Mouse (Mus musculus) MEL (cell line): ENCODE measurements around the gene Flnb. TPM values are rescaled to one million over a fixed set of nuclear protein-coding genes. Genes with fewer than 3 reads are reported as not detected.

ENCODE experiments used
- DNase-seq: peaks from one replicate; pipeline ENCODE4 v3.0.0; 2011; ENCODE audit warnings: low read depth, low spot score
- H3K27ac ChIP-seq: 2 replicates; pipeline ENCODE4 v1.5.1; 2012; ENCODE audit warnings: low read depth, mild to moderate bottlenecking, control low read depth, low read length, moderate library complexity; ENCODE audit not compliant: control insufficient read depth
- H3K27me3 ChIP-seq, 2 experiments: fragments of 150-350 bp in 1 of 2; sonication (generic) in 1 of 2; 2 replicates each; pipeline ENCODE4 v1.6.1; 2012; ENCODE audit warnings: low read length in 2 of 2, mild to moderate bottlenecking in 2 of 2, improper control_type of control experiment in 1 of 2, moderate library complexity in 1 of 2; ENCODE audit not compliant: insufficient read depth in 2 of 2, control insufficient read depth in 1 of 2
- H3K36me3 ChIP-seq, 2 experiments: 2 replicates each; pipeline ENCODE4 v1.6.1; 2012 to 2014; ENCODE audit warnings: low read length in 2 of 2, improper control_type of control experiment in 1 of 2, inconsistent platforms in 1 of 2, mild to moderate bottlenecking in 1 of 2; ENCODE audit not compliant: insufficient read depth in 2 of 2, control insufficient read depth in 1 of 2
- H3K4me1 ChIP-seq, 2 experiments: fragments of 150-350 bp in 1 of 2; sonication (generic) in 1 of 2; 2 replicates each; pipeline ENCODE4 v1.6.1; 2012; ENCODE audit warnings: low read length in 2 of 2, improper control_type of control experiment in 1 of 2, mild to moderate bottlenecking in 1 of 2; ENCODE audit not compliant: insufficient read depth in 2 of 2, control insufficient read depth in 1 of 2
- H3K4me3 ChIP-seq, 2 experiments: fragments of 150-350 bp in 1 of 2; sonication (generic) in 1 of 2; 2 replicates each; pipeline ENCODE4 v1.5.1; 2012; ENCODE audit warnings: low read depth in 2 of 2, low read length in 2 of 2, mild to moderate bottlenecking in 2 of 2, moderate library complexity in 2 of 2, control low read depth in 1 of 2, improper control_type of control experiment in 1 of 2; ENCODE audit not compliant: control insufficient read depth in 1 of 2, insufficient read depth in 1 of 2
- H3K79me2 ChIP-seq: 2 replicates; pipeline ENCODE4 v1.6.1; 2012; ENCODE audit warnings: mild to moderate bottlenecking, low read length, moderate library complexity; ENCODE audit not compliant: control insufficient read depth, poor library complexity, insufficient read depth
- H3K9ac ChIP-seq: 2 replicates; pipeline ENCODE4 v1.6.1; 2012; ENCODE audit warnings: low read depth, mild to moderate bottlenecking, control low read depth, low read length, moderate library complexity; ENCODE audit not compliant: control insufficient read depth, poor library complexity, severe bottlenecking
- H3K9me3 ChIP-seq: fragments of 150-350 bp; sonication (generic); replicated peaks from 2 replicates; pipeline ENCODE4 v1.6.1; 2012; ENCODE audit warnings: mild to moderate bottlenecking, low read length, improper control_type of control experiment, moderate library complexity; ENCODE audit not compliant: insufficient read depth
- CHD1 ChIP-seq: IDR thresholded peaks from 2 replicates; pipeline ENCODE4 v1.6.1; 2012; ENCODE audit warnings: low read depth, mild to moderate bottlenecking, inconsistent platforms, low read length, improper control_type of control experiment
- CHD2 ChIP-seq: IDR thresholded peaks from 2 replicates; pipeline ENCODE4 v1.6.1; 2011; ENCODE audit warnings: low read length, improper control_type of control experiment
- E2F4 ChIP-seq: IDR thresholded peaks from 2 replicates; pipeline ENCODE4 v1.6.1; 2011; ENCODE audit warnings: low read depth, low read length, improper control_type of control experiment, borderline replicate concordance
- ELF1 ChIP-seq: IDR thresholded peaks from 2 replicates; pipeline ENCODE4 v1.6.1; 2014; ENCODE audit warnings: low read depth, mild to moderate bottlenecking, inconsistent platforms, low read length, improper control_type of control experiment, moderate library complexity
- MAX ChIP-seq: IDR thresholded peaks from 2 replicates; pipeline ENCODE4 v1.6.1; 2011; ENCODE audit warnings: low read length, improper control_type of control experiment
- MXI1 ChIP-seq: IDR thresholded peaks from 2 replicates; pipeline ENCODE4 v1.6.1; 2011; ENCODE audit warnings: mild to moderate bottlenecking, low read depth, low read length, improper control_type of control experiment
- MYB ChIP-seq: IDR thresholded peaks from 2 replicates; pipeline ENCODE4 v1.6.1; 2011; ENCODE audit warnings: mild to moderate bottlenecking, low read depth, low read length, improper control_type of control experiment
- MYC ChIP-seq: IDR thresholded peaks from 2 replicates; pipeline ENCODE4 v1.6.1; 2011; ENCODE audit warnings: low read depth, mild to moderate bottlenecking, low read length, improper control_type of control experiment, moderate library complexity
- NELFE ChIP-seq: IDR thresholded peaks from 2 replicates; pipeline ENCODE4 v1.6.1; 2011; ENCODE audit warnings: low read depth, low read length, improper control_type of control experiment
- NRF1 ChIP-seq: IDR thresholded peaks from 2 replicates; pipeline ENCODE4 v1.6.1; 2014; ENCODE audit warnings: low read depth, mild to moderate bottlenecking, inconsistent platforms, low read length, improper control_type of control experiment, moderate library complexity; ENCODE audit not compliant: poor library complexity, insufficient read depth, severe bottlenecking
- POLR2A ChIP-seq, 2 experiments: IDR thresholded peaks; 2 replicates each; pipeline ENCODE4 v1.6.1; 2011 to 2012; ENCODE audit warnings: low read length in 2 of 2, mild to moderate bottlenecking in 2 of 2, control low read depth in 1 of 2, improper control_type of control experiment in 1 of 2, low read depth in 1 of 2, moderate library complexity in 1 of 2; ENCODE audit not compliant: control insufficient read depth in 1 of 2, insufficient read depth in 1 of 2, poor library complexity in 1 of 2
- RAD21 ChIP-seq: IDR thresholded peaks from 2 replicates; pipeline ENCODE4 v1.6.1; 2011; ENCODE audit warnings: mild to moderate bottlenecking, low read depth, low read length, improper control_type of control experiment
- SIN3A ChIP-seq: IDR thresholded peaks from 2 replicates; pipeline ENCODE4 v1.6.1; 2012; ENCODE audit warnings: low read length, improper control_type of control experiment, inconsistent platforms
- SMC3 ChIP-seq: IDR thresholded peaks from 2 replicates; pipeline ENCODE4 v1.6.1; 2011; ENCODE audit warnings: low read depth, low read length, improper control_type of control experiment
- TBP ChIP-seq: IDR thresholded peaks from 2 replicates; pipeline ENCODE4 v1.8.0; 2011; ENCODE audit warnings: low read depth, low read length, improper control_type of control experiment
- TCF12 ChIP-seq: IDR thresholded peaks from 2 replicates; pipeline ENCODE4 v1.6.1; 2014; ENCODE audit warnings: low read depth, mild to moderate bottlenecking, inconsistent platforms, low read length, improper control_type of control experiment, moderate library complexity
- USF1 ChIP-seq: IDR thresholded peaks from 2 replicates; pipeline ENCODE4 v1.6.1; 2014; ENCODE audit warnings: low read depth, mild to moderate bottlenecking, inconsistent platforms, low read length, improper control_type of control experiment, moderate library complexity
- ZC3H11A ChIP-seq: IDR thresholded peaks from 2 replicates; pipeline ENCODE4 v1.6.1; 2012; ENCODE audit warnings: low read depth, mild to moderate bottlenecking, inconsistent platforms, low read length, improper control_type of control experiment
- ZKSCAN1 ChIP-seq: IDR thresholded peaks from 2 replicates; pipeline ENCODE4 v1.6.1; 2012; ENCODE audit warnings: low read depth, mild to moderate bottlenecking, inconsistent platforms, low read length, improper control_type of control experiment, moderate library complexity
- ZMIZ1 ChIP-seq: IDR thresholded peaks from 2 replicates; pipeline ENCODE4 v1.6.1; 2012; ENCODE audit warnings: low read depth, mild to moderate bottlenecking, inconsistent platforms, low read length, improper control_type of control experiment, moderate library complexity
- ZNF384 ChIP-seq: IDR thresholded peaks from 2 replicates; pipeline ENCODE4 v1.6.1; 2012; ENCODE audit warnings: low read depth, mild to moderate bottlenecking, inconsistent platforms, low read length, improper control_type of control experiment
- polyA plus RNA-seq, 2 experiments: library from polyadenylated mRNA; stranded (reverse) in 1 of 2; unstranded in 1 of 2; fragments of >175 nt in 1 of 2; fragments of >200 nt in 1 of 2; gene quantifications; 2 replicates each; pipeline versions ENCODE4 v1.2.1 to v1.2.4; 2012; ENCODE audit warnings: low replicate concordance in 2 of 2, low read depth in 1 of 2; ENCODE audit not compliant: insufficient read length in 2 of 2, insufficient read depth in 1 of 2, missing spikeins in 1 of 2
- total RNA-seq: library from RNA; depleted of rRNA; stranded (reverse); fragments of 300-350 nt; gene quantifications from 2 replicates; pipeline ENCODE4 v1.2.3, GENCODE M21; 2012

Gene Flnb
- total and polyA plus RNA-seq, 3 experiments, result 1.0 to 3.1 TPM; not detected in 1

DNA sequence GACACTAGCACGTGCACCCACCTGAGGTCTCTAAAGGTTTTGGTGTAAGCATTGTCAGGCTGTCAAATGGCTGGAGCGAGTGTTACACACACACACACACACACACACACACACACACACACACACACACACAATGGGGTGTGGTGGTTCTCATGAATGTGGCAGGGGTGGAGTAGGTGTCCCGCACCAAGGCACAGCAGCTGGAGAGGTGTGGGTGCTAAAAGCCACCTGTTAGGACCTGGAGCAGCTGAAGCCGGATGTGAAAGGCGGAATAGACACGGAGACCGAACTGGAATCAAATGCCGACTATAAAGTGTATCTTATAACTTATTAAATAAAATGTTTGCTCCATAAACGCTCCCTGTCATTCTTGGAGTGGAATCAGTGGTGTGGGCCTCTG is 133.5 kb downstream of the Flnb start:
- H3K4me3 ChIP-seq, result no peak overlapping the region
- H3K4me1 ChIP-seq, result no peaks in the 10 kb centered on the region
- H3K79me2 ChIP-seq, result no peaks in the 10 kb centered on the region
- H3K9me3 ChIP-seq, result no peaks in the 10 kb centered on the region
- no peak for DNase-seq
- no peak for TF ChIP-seq ELF1
- TF ChIP-seq, all 39 proteins: peak for 0
- H3K36me3 ChIP-seq, result no peaks in the 10 kb centered on the region
- no peaks in the 10 kb centered on the region for H3K27me3 ChIP-seq
- no peak overlapping the region for H3K9ac ChIP-seq
- no peak overlapping the region for H3K27ac ChIP-seq

GRCm38 (mm10) chr14:7952610-7953254 is 135.0 kb downstream of the Flnb start:
- DNase-seq, result no peak
- Histone ChIP-seq H3K36me3 (no peaks in the 10 kb centered on the region), H3K9ac (no peak overlapping the region)

GRCm38 (mm10) chr14:7954071-7954471 is 136.3 kb downstream of the Flnb start:
- H3K36me3 ChIP-seq, result no peaks in the 10 kb centered on the region
- no peaks in the 10 kb centered on the region for H3K9me3 ChIP-seq
- DNase-seq, result no peak
- no peak overlapping the region for H3K9ac ChIP-seq
- TF ChIP-seq MYB, result no peak
- TF ChIP-seq E2F4, result no peak
- TF ChIP-seq NELFE, result no peak
- no peak for TF ChIP-seq ZC3H11A
- no peak for TF ChIP-seq MYC
- no peak for TF ChIP-seq ZMIZ1
- TF ChIP-seq USF1, result no peak
- no peak for TF ChIP-seq RAD21
- TF ChIP-seq TBP, result no peak
- no peak for TF ChIP-seq ZKSCAN1
- no peak for TF ChIP-seq CHD1
- no peak for TF ChIP-seq ZNF384
- TF ChIP-seq MAX, result no peak
- no peak for TF ChIP-seq NRF1
- TF ChIP-seq MXI1, result no peak
- no peak for TF ChIP-seq TCF12
- TF ChIP-seq SMC3, result no peak
- TF ChIP-seq CHD2, result no peak
- TF ChIP-seq SIN3A, result no peak
- TF ChIP-seq, all 39 proteins: peak for 0
- H3K79me2 ChIP-seq, result no peaks in the 10 kb centered on the region
- H3K27me3 ChIP-seq, result peaks cover 0 to 2% of the 10 kb centered on the region in 2 experiments; a peak in 1 of 4 replicates
- H3K27ac ChIP-seq, result no peak overlapping the region
- no peak overlapping the region for H3K4me3 ChIP-seq
- no peaks in the 10 kb centered on the region for H3K4me1 ChIP-seq

More at GRCm38 (mm10) chr14:7952610-7953254, 135.0 kb downstream of the Flnb start:
- Histone ChIP-seq H3K27ac (no peak overlapping the region), H3K9me3 (no peaks in the 10 kb centered on the region), H3K79me2 (no peaks in the 10 kb centered on the region), H3K27me3 (peaks cover 0 to 2% of the 10 kb centered on the region in 2 experiments; a peak in 1 of 4 replicates), H3K4me1 (no peaks in the 10 kb centered on the region), H3K4me3 (no peak overlapping the region)
- TF ChIP-seq POLR2A (IDR thresholded peaks at IDR 0.05; ENCODE audit: control insufficient read depth in 1 of 2, insufficient read depth in 1 of 2, low read depth in 1 of 2, low read length in 2 of 2, poor library complexity in 1 of 2) (no peak), ZC3H11A (no peak)
